Mouse (Mus musculus) hindbrain, embryonic 13.5 days (tissue): ENCODE results near the gene Ccdc184. TPM values are rescaled to one million over a fixed set of nuclear protein-coding genes. Genes with fewer than 3 reads are reported as not detected.

Experiments used
- ATAC-seq: fragments of 200-750 bp; cut with Nextera tagmentation; 2 replicates; pipeline ENCODE4 v1.8.0; 2017; ENCODE audit warnings: moderate TSS enrichment; ENCODE audit not compliant: low FRiP score
- H3K27ac ChIP-seq: fragments of 300-500 bp; sonication (generic); 2 replicates; pipeline ENCODE4 v1.5.1; 2015; ENCODE audit warnings: inconsistent platforms, mild to moderate bottlenecking, moderate library complexity
- H3K27me3 ChIP-seq: fragments of 300-500 bp; sonication (generic); 2 replicates; pipeline ENCODE4 v1.6.1; 2015; ENCODE audit warnings: mild to moderate bottlenecking, inconsistent platforms
- H3K36me3 ChIP-seq: fragments of 300-500 bp; sonication (generic); 2 replicates; pipeline ENCODE4 v1.6.1; 2015; ENCODE audit warnings: mild to moderate bottlenecking, inconsistent platforms
- H3K4me1 ChIP-seq: fragments of 300-500 bp; sonication (generic); replicated peaks from 2 replicates; pipeline ENCODE4 v1.6.1; 2015; ENCODE audit warnings: inconsistent platforms
- H3K4me2 ChIP-seq: fragments of 300-500 bp; sonication (generic); 2 replicates; pipeline ENCODE4 v1.6.1; 2015; ENCODE audit warnings: inconsistent platforms, mild to moderate bottlenecking, moderate library complexity
- H3K4me3 ChIP-seq: fragments of 300-500 bp; sonication (generic); 2 replicates; pipeline ENCODE4 v1.5.1; 2015; ENCODE audit warnings: mild to moderate bottlenecking, inconsistent platforms
- H3K9ac ChIP-seq: fragments of 300-500 bp; sonication (generic); 2 replicates; pipeline ENCODE4 v1.6.1; 2015; ENCODE audit warnings: mild to moderate bottlenecking, inconsistent platforms
- H3K9me3 ChIP-seq: fragments of 300-500 bp; sonication (generic); 2 replicates; pipeline ENCODE4 v1.6.1; 2016; ENCODE audit warnings: inconsistent platforms
- WGBS: fragments of 180-500 bp; shearing (Covaris S2); methylation state at CpG from one replicate; pipeline ENCODE4 v1.1.7; 2015; 5-methylcytosine and 5-hydroxymethylcytosine counted together
- polyA plus RNA-seq: library from polyadenylated mRNA; unstranded; fragments of >200 nt; fragmentation: Nextera tagmentation; extraction: Ambion mirVana; gene quantifications from 2 replicates; pipeline ENCODE4 v1.2.1, GENCODE M21; 2015

Ccdc184 gene
- polyA plus RNA-seq, 1 experiment from 2014 or later = 55.6 TPM

- Histone ChIP-seq H3K4me2 (no peak overlapping the region), H3K9ac (no peak overlapping the region), H3K4me1 (no peaks in the 10 kb centered on the region), H3K36me3 (no peaks in the 10 kb centered on the region), H3K4me3 (no peak overlapping the region), H3K9me3 (no peaks in the 10 kb centered on the region), H3K27me3 (peaks cover 7% of the 10 kb centered on the region; the same call in 1 of the 2 replicates), H3K27ac (no peak overlapping the region)
- no peak for ATAC-seq
- WGBS = 52% methylated on average over 19 of the region's 19 CpGs
Observed at GRCm38 (mm10) chr15:98161026-98161805, 5.7 kb upstream of the Ccdc184 start.

- Histone ChIP-seq H3K36me3 (no peaks in the 10 kb centered on the region), H3K4me2 (no peak overlapping the region), H3K27me3 (peaks cover 7% of the 10 kb centered on the region; the same call in 1 of the 2 replicates), H3K4me3 (no peak overlapping the region), H3K27ac (no peak overlapping the region), H3K9me3 (no peaks in the 10 kb centered on the region), H3K4me1 (peaks cover 6% of the 10 kb centered on the region), H3K9ac (no peak overlapping the region)
- ATAC-seq = no peak
- WGBS = 81% methylated on average over 4 of the region's 4 CpGs
Observed at GRCm38 (mm10) chr15:98162561-98162960, 4.4 kb upstream of the Ccdc184 start.

DNA sequence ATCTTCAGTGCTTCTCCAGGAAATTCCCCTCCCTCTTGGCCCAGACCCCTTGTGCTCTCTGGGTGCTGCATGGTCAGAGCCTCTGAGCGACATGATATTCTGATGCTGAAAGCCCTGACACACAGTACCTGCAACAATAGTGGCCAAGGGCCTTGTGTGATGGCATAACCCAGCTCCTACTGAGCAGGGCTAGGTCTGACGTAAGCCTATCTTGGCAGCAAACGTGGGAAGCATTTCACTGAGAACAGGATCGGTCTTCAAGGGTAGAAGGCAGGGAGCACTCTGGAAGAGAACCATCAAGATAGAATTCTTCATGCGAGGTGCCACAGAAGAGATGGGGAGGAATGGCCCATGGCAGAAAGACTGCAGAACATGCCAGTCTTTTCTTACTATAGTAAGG lies 1.4 kb upstream of the Ccdc184 start, which contains the start of gene Asb8:
TSS of gene Asb8 (minus strand) at position 101 of the 400 bp plus-strand sequence.
- H3K4me2 ChIP-seq = peak within 1 kb of the TSS; percentile 88; the same call in 1 of the 2 replicates
- WGBS = 82% methylated on average over 5 of the region's 5 CpGs
- no peaks in the 10 kb centered on the region for H3K36me3 ChIP-seq
- H3K4me3 ChIP-seq = no peak within 1 kb of the TSS
- H3K9me3 ChIP-seq = no peaks in the 10 kb centered on the region
- peaks cover 32% of the 10 kb centered on the region for H3K27me3 ChIP-seq
- H3K9ac ChIP-seq = no peak within 1 kb of the TSS
- no peak within 1 kb of the TSS for H3K27ac ChIP-seq
- ATAC-seq = no peak
- H3K4me1 ChIP-seq = peaks cover 34% of the 10 kb centered on the region

GRCm38 (mm10) chr15:98167645-98168621 lies 975 bp downstream of the Ccdc184 start:
- peak overlapping the region; percentile 88 for H3K4me2 ChIP-seq
- H3K27me3 ChIP-seq = peaks cover 47% of the 10 kb centered on the region
- 2% methylated on average over 69 of the region's 69 CpGs for WGBS
- peak; percentile 94 for ATAC-seq
- H3K27ac ChIP-seq = peak overlapping the region; percentile 95
- no peaks in the 10 kb centered on the region for H3K9me3 ChIP-seq
- H3K4me3 ChIP-seq = peak overlapping the region; percentile 66
- peak overlapping the region; percentile 78 for H3K9ac ChIP-seq
- H3K4me1 ChIP-seq = peaks cover 53% of the 10 kb centered on the region
- H3K36me3 ChIP-seq = no peaks in the 10 kb centered on the region

DNA sequence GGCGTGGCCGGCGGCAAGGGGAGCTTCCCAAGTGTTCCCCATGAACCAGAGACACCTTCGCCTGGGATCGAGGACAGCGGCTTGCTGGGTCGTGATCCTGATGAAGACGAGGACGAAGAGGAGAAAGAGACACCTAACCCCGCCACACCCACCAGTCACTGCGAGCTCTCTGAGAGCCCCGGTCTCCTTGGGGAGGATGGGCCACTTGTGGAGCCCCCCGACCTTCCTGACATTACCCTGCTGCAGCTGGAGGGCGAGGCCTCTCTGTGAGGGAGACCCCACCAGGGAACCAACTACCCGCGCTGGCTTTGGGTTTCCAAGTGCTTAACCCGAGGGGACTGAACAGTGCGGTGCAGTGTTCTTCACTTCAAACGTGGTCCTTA lies 1.7 kb downstream of the Ccdc184 start:
- no peaks in the 10 kb centered on the region for H3K9me3 ChIP-seq
- no peak for ATAC-seq
- peak overlapping the region; percentile 78 for H3K9ac ChIP-seq
- peak overlapping the region; percentile 88 for H3K4me2 ChIP-seq
- peak overlapping the region; percentile 95; the same call in 1 of the 2 replicates for H3K27ac ChIP-seq
- no peaks in the 10 kb centered on the region for H3K36me3 ChIP-seq
- H3K27me3 ChIP-seq = peaks cover 47% of the 10 kb centered on the region
- H3K4me1 ChIP-seq = peaks cover 53% of the 10 kb centered on the region
- H3K4me3 ChIP-seq = peak overlapping the region; percentile 66
- WGBS = 5% methylated on average over 19 of the region's 19 CpGs

DNA sequence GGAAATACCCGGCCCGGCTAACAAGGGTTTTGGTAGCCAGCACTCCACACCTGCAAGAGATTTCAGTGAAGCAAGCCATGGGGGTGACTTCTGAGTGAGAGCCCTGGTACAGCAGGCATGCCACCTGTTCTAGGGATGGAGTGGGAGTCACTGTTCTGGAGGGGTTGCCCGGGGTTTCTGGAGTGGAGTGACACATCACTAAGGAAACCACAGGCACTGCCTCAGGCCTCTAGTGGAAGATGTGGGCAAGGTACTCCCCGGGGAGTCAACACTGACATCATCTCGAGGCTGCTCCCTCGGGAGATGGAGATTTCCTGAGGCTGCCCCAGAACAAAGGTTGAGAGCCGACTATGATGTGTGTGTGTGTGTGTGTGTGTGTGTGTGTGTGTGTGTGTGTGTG lies 3.4 kb downstream of the Ccdc184 start:
- H3K4me1 ChIP-seq = peaks cover 53% of the 10 kb centered on the region
- peak overlapping the region; percentile 88 for H3K4me2 ChIP-seq
- H3K9me3 ChIP-seq = no peaks in the 10 kb centered on the region
- H3K9ac ChIP-seq = peak overlapping the region; percentile 78
- H3K27me3 ChIP-seq = peaks cover 50% of the 10 kb centered on the region
- H3K36me3 ChIP-seq = no peaks in the 10 kb centered on the region
- H3K27ac ChIP-seq = no peak overlapping the region
- WGBS = 34% methylated on average over 7 of the region's 7 CpGs
- ATAC-seq = no peak
- H3K4me3 ChIP-seq = peak overlapping the region; percentile 66

DNA sequence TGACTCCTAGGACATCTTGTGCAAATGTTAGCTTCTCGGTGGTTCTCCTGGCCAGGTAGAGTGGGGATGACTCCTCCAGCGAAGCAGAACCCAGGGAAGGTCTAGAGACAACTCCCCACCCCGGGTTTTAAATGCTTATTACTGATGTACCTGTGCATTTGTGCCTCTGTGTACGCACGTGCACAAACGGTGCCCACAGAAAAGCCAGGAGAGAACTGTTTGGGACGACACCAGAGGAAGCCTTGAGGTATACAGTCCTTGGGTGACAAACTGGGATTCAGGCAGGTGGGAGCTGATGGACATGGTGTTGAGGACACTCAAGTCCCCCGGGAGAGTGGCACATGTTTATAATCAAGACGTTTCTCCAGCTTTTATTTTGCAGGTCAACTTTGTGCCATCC lies 4.0 kb downstream of the Ccdc184 start:
- peaks cover 47% of the 10 kb centered on the region for H3K27me3 ChIP-seq
- 81% methylated on average over 9 of the region's 9 CpGs for WGBS
- no peak for ATAC-seq

DNA sequence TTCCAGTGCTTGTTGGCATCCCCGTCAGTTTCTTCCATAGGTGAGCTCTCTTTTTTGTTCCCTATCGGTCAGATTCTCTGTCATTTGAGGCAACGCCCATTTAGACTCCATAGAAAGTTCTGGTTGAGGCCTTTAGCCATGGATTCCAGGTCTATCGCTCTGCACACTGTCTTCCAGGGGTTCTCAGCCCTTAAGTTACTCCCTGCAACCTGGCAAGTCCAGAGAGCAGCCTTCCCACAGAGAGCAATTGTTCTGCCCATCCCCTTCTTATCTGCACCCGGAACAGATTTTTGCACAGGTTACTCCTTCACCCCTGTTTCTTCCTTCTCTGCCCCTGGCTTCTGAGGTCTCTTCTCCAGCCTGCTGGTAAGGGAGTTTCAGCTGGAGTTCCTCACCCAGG lies 5.2 kb downstream of the Ccdc184 start:
- Histone ChIP-seq H3K4me1 (peaks cover 47% of the 10 kb centered on the region), H3K27ac (no peak overlapping the region), H3K9ac (no peak overlapping the region), H3K9me3 (no peaks in the 10 kb centered on the region), H3K36me3 (no peaks in the 10 kb centered on the region), H3K27me3 (peaks cover 50% of the 10 kb centered on the region), H3K4me2 (0 out of 2 replicates have a peak overlapping the region, but pooled peaks have one; percentile 1), H3K4me3 (no peak overlapping the region)
- 82% methylated on average over 5 of the region's 5 CpGs for WGBS
- ATAC-seq = no peak

More for the DNA sequence above, 4.0 kb downstream of the Ccdc184 start:
- H3K27ac ChIP-seq = no peak overlapping the region
- H3K4me3 ChIP-seq = peak overlapping the region; percentile 66
- H3K9me3 ChIP-seq = no peaks in the 10 kb centered on the region
- peaks cover 53% of the 10 kb centered on the region for H3K4me1 ChIP-seq
- no peak overlapping the region; the same call in 1 of the 2 replicates for H3K9ac ChIP-seq
- H3K36me3 ChIP-seq = no peaks in the 10 kb centered on the region
- peak overlapping the region; percentile 88 for H3K4me2 ChIP-seq

DNA sequence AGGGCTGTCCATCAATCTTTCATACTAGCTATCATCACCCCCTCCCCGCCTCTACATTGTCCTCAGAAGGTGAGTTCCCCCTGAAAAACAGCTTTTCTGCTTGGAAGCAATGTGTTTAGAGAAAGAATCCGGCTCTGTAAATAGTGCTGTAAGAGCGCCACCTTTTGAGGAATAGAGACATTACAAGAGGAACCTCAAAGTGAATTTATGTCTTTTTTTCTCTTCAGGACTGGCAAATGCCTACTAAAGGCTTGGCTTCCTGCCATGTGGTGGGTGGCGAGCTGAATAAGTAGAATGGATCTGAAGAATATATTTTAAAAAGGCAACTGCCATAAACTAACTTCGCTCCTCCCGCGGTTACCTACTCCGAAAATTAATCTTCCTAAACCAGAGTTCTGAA lies 6.9 kb downstream of the Ccdc184 start:
- Histone ChIP-seq H3K27ac (no peak overlapping the region), H3K27me3 (peaks cover 44% of the 10 kb centered on the region), H3K9me3 (no peaks in the 10 kb centered on the region), H3K9ac (no peak overlapping the region), H3K36me3 (no peaks in the 10 kb centered on the region), H3K4me2 (no peak overlapping the region), H3K4me1 (peaks cover 35% of the 10 kb centered on the region), H3K4me3 (no peak overlapping the region)
- 38% methylated on average over 8 of the region's 8 CpGs for WGBS
- no peak for ATAC-seq

- ATAC-seq = no peak
- Histone ChIP-seq H3K4me2 (no peak overlapping the region), H3K4me3 (no peak overlapping the region), H3K36me3 (no peaks in the 10 kb centered on the region), H3K4me1 (peaks cover 9% of the 10 kb centered on the region), H3K9ac (no peak overlapping the region), H3K9me3 (no peaks in the 10 kb centered on the region), H3K27me3 (peaks cover 14% of the 10 kb centered on the region; the same call in 1 of the 2 replicates), H3K27ac (no peak overlapping the region)
- WGBS = 82% methylated on average over 3 of the region's 3 CpGs
Observed at GRCm38 (mm10) chr15:98177320-98177719, 10.4 kb downstream of the Ccdc184 start.

- 6% methylated on average over 26 of the region's 26 CpGs for WGBS
- Histone ChIP-seq H3K27me3 (0 out of 2 replicates have a peak, but pooled peaks cover 8% of the 10 kb centered on the region), H3K9ac (peak overlapping the region; percentile 71), H3K36me3 (no peaks in the 10 kb centered on the region), H3K4me3 (peak overlapping the region; percentile 53), H3K27ac (peak overlapping the region; percentile 85), H3K9me3 (no peaks in the 10 kb centered on the region), H3K4me1 (peaks cover 9% of the 10 kb centered on the region), H3K4me2 (peak overlapping the region; percentile 74)
- no peak for ATAC-seq
Observed at GRCm38 (mm10) chr15:98180567-98181131, 13.7 kb downstream of the Ccdc184 start.
